Mouse (Mus musculus) mature B cell (primary cell): ENCODE results near the gene Ltbp1.

Experiments used
- in situ Hi-C: fragments of 300-500 bp; cut with MboI; formaldehyde crosslinking; loops from 2 replicates; pipeline ENCODE4 v1.14.3; 2019

Gene Ltbp1

GRCm38 (mm10) chr17:75005685-75006680 lies 615 bp downstream of the Ltbp1 start:
- in situ Hi-C loops, result no loop called here

DNA sequence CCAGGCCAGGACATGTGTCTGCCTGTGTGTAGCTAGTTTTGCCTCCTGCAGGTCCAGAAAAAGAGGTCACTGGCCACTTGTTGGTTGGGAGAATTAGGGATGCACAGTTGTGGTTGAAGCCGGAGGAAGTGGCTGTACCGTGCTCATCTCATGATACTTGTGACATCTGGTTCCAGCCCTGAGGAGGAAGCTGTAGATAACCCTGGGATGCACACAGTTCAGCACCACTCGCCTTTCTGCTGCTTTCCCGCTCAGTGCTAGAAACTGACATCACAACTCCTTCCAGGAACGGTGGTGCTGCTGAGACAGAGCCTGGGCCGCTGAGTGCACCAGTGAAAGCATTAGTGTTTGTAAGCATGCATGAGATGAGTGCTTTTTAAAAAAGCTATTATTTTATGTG lies 5.6 kb downstream of the Ltbp1 start:
- in situ Hi-C loops, result no loop called here

- in situ Hi-C loops, result no loop called here
Measured at GRCm38 (mm10) chr17:75013211-75013610, 7.8 kb downstream of the Ltbp1 start.

- in situ Hi-C loops, result no loop called here
Measured at GRCm38 (mm10) chr17:75013868-75014267, 8.5 kb downstream of the Ltbp1 start.

DNA sequence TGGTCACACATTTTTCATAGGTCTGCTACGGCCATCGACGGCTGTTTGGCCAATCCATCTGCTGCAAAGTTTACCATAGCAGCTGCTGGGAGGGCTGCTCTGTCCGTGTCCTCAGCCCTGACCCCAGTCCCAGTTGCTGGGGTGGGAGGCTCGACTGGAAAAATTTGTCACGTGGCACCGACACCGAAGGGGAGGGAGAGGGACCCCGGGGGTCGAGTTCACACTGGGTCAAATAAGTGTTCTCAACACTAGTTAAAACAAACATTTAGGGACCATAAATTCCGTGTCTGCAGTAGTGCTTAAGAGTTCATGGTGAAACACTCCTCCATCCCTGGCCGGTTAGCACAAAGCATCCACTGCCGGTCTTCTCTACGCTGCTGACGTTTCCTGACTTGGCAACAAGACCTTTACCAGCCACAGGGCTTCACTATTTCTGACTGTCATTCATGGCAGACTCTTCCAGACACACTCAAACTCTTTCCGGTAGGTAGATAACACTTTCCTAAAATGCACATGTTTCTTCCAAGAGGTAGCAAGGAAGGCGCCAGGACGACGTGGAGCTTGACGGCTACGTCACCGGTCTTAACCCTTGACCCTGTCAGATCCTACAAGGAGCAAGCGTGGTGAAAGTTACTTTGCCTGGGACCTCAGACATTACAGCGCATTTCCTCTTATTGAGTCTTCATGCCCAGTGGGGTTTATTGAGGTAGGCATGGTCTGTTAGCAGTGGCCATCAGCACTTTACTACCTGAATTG lies 9.4 kb downstream of the Ltbp1 start:
- in situ Hi-C loops, result no loop called here

- in situ Hi-C loops, result no loop called here
Measured at GRCm38 (mm10) chr17:75015546-75015945, 10.2 kb downstream of the Ltbp1 start.

GRCm38 (mm10) chr17:75017423-75017822 lies 12.1 kb downstream of the Ltbp1 start:
- in situ Hi-C loops, result no loop called here

- in situ Hi-C loops, result no loop called here
Measured at GRCm38 (mm10) chr17:75018142-75018541, 12.8 kb downstream of the Ltbp1 start.

- in situ Hi-C loops, result no loop called here
Measured at GRCm38 (mm10) chr17:75020026-75020425, 14.7 kb downstream of the Ltbp1 start.

- in situ Hi-C loops, result no loop called here
Measured at GRCm38 (mm10) chr17:75020619-75021018, 15.3 kb downstream of the Ltbp1 start.

- in situ Hi-C loops, result no loop called here
Measured at GRCm38 (mm10) chr17:75027358-75028131, 22.2 kb downstream of the Ltbp1 start.

- in situ Hi-C loops, result no loop called here
Measured at GRCm38 (mm10) chr17:75033356-75033755, 28.0 kb downstream of the Ltbp1 start.

DNA sequence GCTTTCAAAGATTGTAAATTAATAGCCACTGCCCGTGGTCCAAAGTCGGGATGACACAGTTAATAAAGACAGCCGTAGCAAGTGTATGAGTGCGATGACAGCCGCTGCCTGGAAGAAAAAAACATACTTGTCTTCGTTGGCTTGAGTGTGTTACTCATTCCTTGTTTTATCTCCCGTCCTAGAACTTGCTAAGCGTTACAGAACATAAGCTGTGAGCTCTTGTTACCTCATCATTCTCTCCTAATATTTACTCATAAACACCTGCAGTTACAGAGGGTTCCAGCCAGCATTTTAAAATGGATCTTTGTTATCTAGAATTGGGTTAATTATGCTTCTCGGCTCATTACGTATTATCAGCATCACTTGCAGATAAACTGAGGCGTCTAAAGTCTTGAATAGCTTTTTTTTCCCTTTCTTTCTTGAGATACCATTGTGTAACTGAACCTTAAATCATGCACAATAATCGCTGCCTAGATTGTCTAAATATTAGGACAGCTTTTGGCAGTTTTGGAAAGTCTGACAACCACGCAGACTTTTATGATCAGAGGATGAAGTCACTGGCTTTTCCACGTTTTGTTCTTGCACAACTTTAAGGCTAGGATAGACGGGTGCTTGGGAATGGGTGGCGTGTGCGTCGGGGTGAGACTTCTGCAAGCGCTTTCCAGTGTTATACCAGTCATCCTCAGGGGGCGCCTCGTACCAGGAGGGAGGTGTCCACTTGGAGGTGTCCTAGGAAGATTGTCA lies 28.7 kb downstream of the Ltbp1 start:
- in situ Hi-C loops, result no loop called here

DNA sequence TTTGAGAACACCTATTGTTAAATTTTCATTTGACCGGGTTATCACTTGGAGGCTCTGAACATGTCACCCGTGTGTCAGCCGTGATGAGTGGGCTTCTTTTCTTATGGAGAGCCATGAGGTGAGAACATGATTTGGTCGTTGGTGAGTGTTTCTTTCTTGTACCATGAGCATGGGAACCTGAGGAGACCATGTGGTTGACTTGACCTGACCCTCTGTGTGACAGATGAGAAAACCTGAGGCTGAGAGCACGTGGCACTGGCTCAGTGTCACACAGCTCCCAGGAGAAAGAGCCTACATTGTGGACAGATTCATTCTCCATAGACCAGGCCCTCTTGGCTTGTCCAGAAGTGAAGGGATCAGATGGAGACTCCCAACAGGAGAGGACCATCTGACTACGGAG lies 31.5 kb downstream of the Ltbp1 start:
- in situ Hi-C loops, result no loop called here

DNA sequence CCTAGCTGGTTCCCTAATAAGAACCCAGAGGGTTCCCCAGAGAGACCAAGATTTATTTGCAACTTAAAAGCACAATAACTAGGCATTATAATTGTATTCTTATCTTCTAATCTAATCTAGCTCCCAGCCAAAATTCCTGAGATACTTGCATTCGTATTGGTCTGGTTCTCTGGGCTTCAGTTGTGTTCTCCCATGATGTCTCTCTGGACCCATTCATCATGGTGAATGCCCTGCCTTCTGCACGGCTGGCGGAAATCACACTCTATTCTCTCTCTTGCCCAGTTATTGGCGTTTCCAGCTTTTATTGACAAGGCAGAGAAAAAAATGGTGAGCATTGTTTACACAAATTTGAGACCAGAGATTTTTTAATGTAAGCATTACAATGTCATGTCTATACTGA lies 33.6 kb downstream of the Ltbp1 start:
- in situ Hi-C loops, result no loop called here

DNA sequence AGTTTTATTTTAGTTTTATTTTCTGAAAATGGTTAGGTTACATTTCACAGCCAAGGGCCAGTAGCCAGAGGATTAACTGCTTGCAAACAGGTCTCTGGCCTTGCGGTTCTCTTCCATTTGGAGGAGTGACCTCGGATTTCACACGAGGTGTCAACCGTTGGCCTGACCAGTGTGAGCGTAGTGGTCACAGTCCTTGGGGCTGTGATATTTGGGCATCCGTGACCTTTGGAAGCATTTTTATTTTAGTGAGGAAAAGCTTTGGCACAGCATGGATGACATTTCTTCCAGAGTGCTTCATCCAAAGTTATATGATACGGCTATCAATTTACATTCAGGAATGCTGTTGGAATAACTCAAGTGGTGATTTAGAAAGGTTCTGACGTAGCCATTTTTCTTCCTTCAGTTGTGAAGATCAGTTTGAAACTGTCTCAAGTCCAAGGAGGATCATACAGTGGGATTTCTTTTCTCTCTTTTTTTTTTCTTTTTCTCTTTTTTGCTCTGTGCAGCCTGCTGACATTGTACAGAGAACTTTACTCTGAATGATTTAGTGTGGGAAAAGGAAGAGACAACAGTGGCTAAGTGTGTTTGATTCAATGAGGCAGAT lies 44.1 kb downstream of the Ltbp1 start:
- in situ Hi-C loops, result no loop called here

GRCm38 (mm10) chr17:75051440-75051925 lies 46.1 kb downstream of the Ltbp1 start:
- in situ Hi-C loops, result no loop called here

DNA sequence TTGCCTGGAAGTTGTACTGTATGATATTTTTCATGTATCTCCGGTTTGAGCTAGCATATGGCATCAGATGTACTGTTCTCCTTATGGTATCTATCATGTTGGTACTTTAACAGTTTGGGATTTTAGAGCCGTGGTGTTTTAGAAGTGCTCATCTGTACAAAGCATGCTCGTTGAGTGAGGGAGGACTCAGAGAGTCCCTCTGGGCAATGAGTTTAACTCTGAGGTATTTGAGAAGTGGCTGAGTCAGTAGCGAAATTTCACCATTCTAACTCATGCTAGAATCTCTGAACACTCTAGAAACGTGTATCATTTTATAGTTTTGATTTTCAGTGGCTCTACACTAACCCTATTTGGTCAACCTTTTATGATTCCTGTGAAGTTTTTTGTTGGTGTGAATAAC lies 49.9 kb downstream of the Ltbp1 start:
- in situ Hi-C loops, result no loop called here

- in situ Hi-C loops, result no loop called here
Measured at GRCm38 (mm10) chr17:75055961-75056360, 50.6 kb downstream of the Ltbp1 start.

- in situ Hi-C loops, result no loop called here
Measured at GRCm38 (mm10) chr17:75056631-75057030, 51.3 kb downstream of the Ltbp1 start.

GRCm38 (mm10) chr17:75066340-75066739 lies 61.0 kb downstream of the Ltbp1 start:
- in situ Hi-C loops, result no loop called here
